Comparison of ENCODE assay signal across 20 mouse cellular contexts in the genomic region with DNA sequence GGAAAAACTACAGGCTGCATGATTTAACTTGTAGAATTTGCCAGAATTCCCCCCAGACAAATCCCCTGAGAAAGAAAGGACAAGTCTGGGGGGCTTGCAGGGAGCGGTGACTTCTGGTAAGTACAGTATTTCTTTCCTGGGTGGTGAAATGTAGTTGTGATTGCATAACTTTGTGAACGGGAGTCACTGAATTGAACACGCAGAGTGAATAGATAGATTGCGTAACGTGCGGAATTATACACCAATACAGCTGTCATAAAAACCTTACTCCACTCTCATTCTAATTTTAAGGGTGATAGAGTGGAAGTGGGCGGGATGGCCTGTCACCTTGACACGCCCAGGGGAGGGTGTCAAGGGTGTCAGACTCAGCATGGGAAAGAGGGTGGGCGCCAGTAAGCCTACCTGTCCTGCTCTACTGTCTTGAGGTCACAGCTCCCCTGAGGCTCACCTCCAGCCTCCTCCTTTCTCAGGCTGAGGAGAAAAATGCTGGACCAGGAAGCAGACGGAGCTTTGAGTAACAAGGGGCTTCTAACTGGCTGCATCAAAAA. TPM values are rescaled to one million over a fixed set of nuclear protein-coding genes. Genes with fewer than 3 reads are reported as not detected.
DNase-seq lines count a peak whose midpoint lies in the region; ATAC-seq and TF ChIP-seq lines count a peak whose summit lies in the region.
"Had no signal": no experiment of that assay in that cellular context is flagged by ENCODE, and none has a peak within 500 bp of the region (broad histone marks: within the 10 kb centered on the region; RNA-seq: fewer than 3 reads in every experiment).

No protein-coding gene starts in this region.

- no peaks in the 10 kb centered on the region for H3K36me3 ChIP-seq in kidney, embryonic 16.5 days (ENCODE audit: insufficient read depth, low read length)
- no peaks in the 10 kb centered on the region for H3K36me3 ChIP-seq in limb, embryonic 10.5 days
- no peaks in the 10 kb centered on the region for H3K36me3 ChIP-seq in small intestine, adult 2 months (ENCODE audit: control insufficient read depth, insufficient read depth, low read length)
- H3K36me3 ChIP-seq in midbrain, embryonic 10.5 days = no peaks in the 10 kb centered on the region
- H3K36me3 ChIP-seq: heart, embryonic 12.5 days; hindbrain, embryonic 15.5 days; lung, embryonic 15.5 days; midbrain, embryonic 15.5 days had no signal

- H3K27me3 ChIP-seq in kidney, embryonic 16.5 days (ENCODE audit: insufficient read depth, low read length) = no peaks in the 10 kb centered on the region
- H3K27me3 ChIP-seq in limb, embryonic 10.5 days (ENCODE audit: low read depth, poor library complexity, severe bottlenecking) = peaks cover 15% of the 10 kb centered on the region; the same call in 1 of the 2 replicates
- no peaks in the 10 kb centered on the region for H3K27me3 ChIP-seq in small intestine, adult 2 months (ENCODE audit: control insufficient read depth, insufficient read depth, low read length)
- H3K27me3 ChIP-seq in midbrain, embryonic 10.5 days (ENCODE audit: low read depth, poor library complexity, severe bottlenecking) = no peaks in the 10 kb centered on the region
- H3K27me3 ChIP-seq: heart, embryonic 12.5 days; hindbrain, embryonic 15.5 days; lung, embryonic 15.5 days; midbrain, embryonic 15.5 days had no signal

- H3K4me2 ChIP-seq in kidney, embryonic 16.5 days (replicated peaks; ENCODE audit: low read depth, low read length) = peak overlapping the region; percentile 29; the same call in 1 of the 2 replicates
- H3K4me2 ChIP-seq: heart, embryonic 12.5 days; hindbrain, embryonic 15.5 days; lung, embryonic 15.5 days; midbrain, embryonic 15.5 days had no signal

- no peak for TF ChIP-seq POLR2A in small intestine, adult 2 months (IDR thresholded peaks at IDR 0.05; ENCODE audit: low read depth, low read length)

- H3K9me3 ChIP-seq in kidney, embryonic 16.5 days (ENCODE audit: low read length) = no peaks in the 10 kb centered on the region
- no peaks in the 10 kb centered on the region for H3K9me3 ChIP-seq in limb, embryonic 10.5 days (replicated peaks)
- no peaks in the 10 kb centered on the region for H3K9me3 ChIP-seq in midbrain, embryonic 10.5 days (replicated peaks)
- H3K9me3 ChIP-seq: heart, embryonic 12.5 days; hindbrain, embryonic 15.5 days; lung, embryonic 15.5 days; midbrain, embryonic 15.5 days had no signal

- ATAC-seq in kidney, embryonic 16.5 days (ENCODE audit: low FRiP score, low TSS enrichment) = no peak
- ATAC-seq: forebrain, embryonic 16.5 days; midbrain, embryonic 15.5 days had no signal

- no peak for TF ChIP-seq CTCF in small intestine, adult 2 months (IDR thresholded peaks at IDR 0.05; ENCODE audit: extremely low read depth, insufficient read length, insufficient replicate concordance, low read depth, low read length)

- no peak for DNase-seq in kidney, adult 9 months
- DNase-seq in NIH3T3 (ENCODE audit: low read depth) = peak; percentile 8
- no peak for DNase-seq in limb, embryonic 10.5 days (ENCODE audit: low spot score)
- no peak for DNase-seq in adrenal gland, postnatal 36 days
- DNase-seq in neural tube, embryonic 10.5 days (ENCODE audit: extremely low spot score, low spot score) = no peak
- DNase-seq in midbrain, embryonic 10.5 days (ENCODE audit: low spot score) = no peak
- DNase-seq: B cell, adult 2 months; cerebellum, postnatal 10 days; kidney, adult 8-10 months; right cerebral cortex, postnatal 14 days had no signal

- WGBS in kidney, embryonic 16.5 days = 34% methylated on average over 10 of the region's 10 CpGs
- WGBS in limb, embryonic 10.5 days = 56% methylated on average over 10 of the region's 10 CpGs
- WGBS in small intestine, adult 2 months = 24% methylated on average over 10 of the region's 10 CpGs
- 89% methylated on average over 10 of the region's 10 CpGs for WGBS in midbrain, embryonic 10.5 days

- no peak overlapping the region for H3K4me3 ChIP-seq in kidney, embryonic 16.5 days (ENCODE audit: low read length)
- H3K4me3 ChIP-seq in limb, embryonic 10.5 days = 0 out of 2 replicates have a peak overlapping the region, but pooled peaks have one; percentile 8
- no peak overlapping the region; the same call in 1 of the 2 replicates for H3K4me3 ChIP-seq in small intestine, adult 2 months (ENCODE audit: low read depth, low read length)
- H3K4me3 ChIP-seq in midbrain, embryonic 10.5 days = no peak overlapping the region
- H3K4me3 ChIP-seq: erythroblast, embryonic 14.5 days; heart, embryonic 12.5 days; hindbrain, embryonic 15.5 days; lung, embryonic 15.5 days; midbrain, embryonic 15.5 days had no signal

- peaks cover 6% of the 10 kb centered on the region; the same call in 1 of the 2 replicates for H3K4me1 ChIP-seq in kidney, embryonic 16.5 days (ENCODE audit: insufficient read depth, low read length)
- H3K4me1 ChIP-seq in limb, embryonic 10.5 days = peaks cover 31% of the 10 kb centered on the region
- H3K4me1 ChIP-seq in small intestine, adult 2 months (ENCODE audit: control insufficient read depth, insufficient read depth, insufficient read length, low read length) = peaks cover 17% of the 10 kb centered on the region; the same call in 1 of the 2 replicates
- no peaks in the 10 kb centered on the region for H3K4me1 ChIP-seq in midbrain, embryonic 10.5 days
- H3K4me1 ChIP-seq: heart, embryonic 12.5 days; hindbrain, embryonic 15.5 days; lung, embryonic 15.5 days; midbrain, embryonic 15.5 days had no signal

- H3K9ac ChIP-seq in kidney, embryonic 16.5 days (replicated peaks; ENCODE audit: low read length) = no peak overlapping the region
- H3K9ac ChIP-seq: heart, embryonic 12.5 days; hindbrain, embryonic 15.5 days; lung, embryonic 15.5 days; midbrain, embryonic 15.5 days had no signal

- no peak overlapping the region for H3K27ac ChIP-seq in kidney, embryonic 16.5 days (ENCODE audit: low read length)
- 0 out of 2 replicates have a peak overlapping the region, but pooled peaks have one; percentile 7 for H3K27ac ChIP-seq in limb, embryonic 10.5 days
- H3K27ac ChIP-seq in small intestine, adult 2 months (ENCODE audit: insufficient read depth, low read depth, low read length) = 0 out of 2 replicates have a peak overlapping the region, but pooled peaks have one; percentile 29
- H3K27ac ChIP-seq in midbrain, embryonic 10.5 days (replicated peaks) = no peak overlapping the region
- H3K27ac ChIP-seq: hindbrain, embryonic 15.5 days; lung, embryonic 15.5 days; midbrain, embryonic 15.5 days had no signal

RNA-seq across cellular contexts. Expression of gene Sdr42e1, which starts 10.5 kb away (rescaled TPM):
- polyA plus RNA-seq in kidney, embryonic 16.5 days (2015; fragmentation: Nextera tagmentation; extraction: Ambion mirVana) = 3.2 TPM in 2 replicates
- 0.64 and 0.78 TPM in 2 replicates for polyA plus RNA-seq in limb, embryonic 10.5 days (2016; fragmentation: Nextera tagmentation; extraction: Ambion mirVana)
- 4.4 and 7.4 TPM in 2 replicates for polyA plus RNA-seq in small intestine, adult 2 months (2012; rRNA removed)
- 1 to 10 TPM; 1.3 TPM for total RNA-seq in adrenal gland, postnatal 36 days (2021)
- polyA plus RNA-seq in midbrain, embryonic 10.5 days (2016; fragmentation: Nextera tagmentation; extraction: Ambion mirVana) = 0.46 and 0.65 TPM in 2 replicates
- polyA plus RNA-seq: erythroblast, embryonic 14.5 days had no signal

RNA-seq across cellular contexts. Expression of gene Hsd17b2, which starts 17.7 kb away (rescaled TPM):
- polyA plus RNA-seq in kidney, embryonic 16.5 days (2015; fragmentation: Nextera tagmentation; extraction: Ambion mirVana) = 4.4 and 5.0 TPM in 2 replicates
- polyA plus RNA-seq in limb, embryonic 10.5 days (2016; fragmentation: Nextera tagmentation; extraction: Ambion mirVana) = not detected in 2 replicates
- 14.0 and 85.7 TPM in 2 replicates for polyA plus RNA-seq in small intestine, adult 2 months (2012; rRNA removed)
- total RNA-seq in adrenal gland, postnatal 36 days (2021) = under 1 TPM in 1 of 2 experiments, not detected in 1; 0.66 TPM
- polyA plus RNA-seq in midbrain, embryonic 10.5 days (2016; fragmentation: Nextera tagmentation; extraction: Ambion mirVana) = 0.17 TPM in 1 of 2 replicates, not detected in the other
- total RNA-seq: heart, postnatal 25 days had no signal
- polyA plus RNA-seq: erythroblast, embryonic 14.5 days; forebrain, embryonic 16.5 days; midbrain, embryonic 15.5 days; neural tube, embryonic 11.5 days had no signal

Comparison
In these comparisons a context has a peak if more than half of its experiments do, and no peak if none do; other contexts are left out.
1. H3K27ac ChIP-seq: peak in limb, embryonic 10.5 days (single experiment) and small intestine, adult 2 months (single experiment); none in kidney, embryonic 16.5 days (single experiment) and midbrain, embryonic 10.5 days (single experiment).